Mouse (Mus musculus) liver, embryonic 13.5 days (tissue): ENCODE measurements at regions not wholly inside any gene's neighbourhood (a gene's known extent, or its start where the extent isn't known, plus 50 kb on each side); places are given as distances from the start of the nearest gene placed in this dataset.

Source experiments
- ATAC-seq: fragments of 200-750 bp; cut with Nextera tagmentation; 2 replicates; pipeline ENCODE4 v1.8.0; 2017; ENCODE audit warnings: low read depth, mild to moderate bottlenecking, moderate number of reproducible peaks, moderate library complexity
- DNase-seq: peaks from one replicate; pipeline ENCODE4 v3.0.0; 2022
- H3K27ac ChIP-seq: fragments of 300-500 bp; sonication (generic); 2 replicates; pipeline ENCODE4 v1.5.1; 2015; ENCODE audit warnings: moderate library complexity, mild to moderate bottlenecking, inconsistent platforms
- H3K27me3 ChIP-seq: fragments of 300-500 bp; sonication (generic); 2 replicates; pipeline ENCODE4 v1.6.1; 2015; ENCODE audit warnings: mild to moderate bottlenecking, inconsistent platforms
- H3K36me3 ChIP-seq: fragments of 300-500 bp; sonication (generic); 2 replicates; pipeline ENCODE4 v1.6.1; 2015; ENCODE audit warnings: mild to moderate bottlenecking, inconsistent platforms
- H3K4me1 ChIP-seq: fragments of 300-500 bp; sonication (generic); replicated peaks from 2 replicates; pipeline ENCODE4 v1.6.1; 2015; ENCODE audit warnings: inconsistent platforms
- H3K4me2 ChIP-seq: fragments of 300-500 bp; sonication (generic); 2 replicates; pipeline ENCODE4 v1.6.1; 2015; ENCODE audit warnings: inconsistent platforms, mild to moderate bottlenecking, moderate library complexity
- H3K4me3 ChIP-seq: fragments of 300-500 bp; sonication (generic); replicated peaks from 2 replicates; pipeline ENCODE4 v1.5.1; 2015; ENCODE audit warnings: mild to moderate bottlenecking, inconsistent platforms
- H3K9ac ChIP-seq: fragments of 300-500 bp; sonication (generic); 2 replicates; pipeline ENCODE4 v1.6.1; 2015; ENCODE audit warnings: mild to moderate bottlenecking, inconsistent platforms
- H3K9me3 ChIP-seq: fragments of 300-500 bp; sonication (generic); replicated peaks from 2 replicates; pipeline ENCODE4 v1.6.1; 2016; ENCODE audit warnings: inconsistent platforms
- WGBS: fragments of 180-500 bp; shearing (Covaris S2); methylation state at CpG from one replicate; pipeline ENCODE4 v1.1.7; 2015; ENCODE audit not compliant: insufficient replicate concordance; 5-methylcytosine and 5-hydroxymethylcytosine counted together

DNA sequence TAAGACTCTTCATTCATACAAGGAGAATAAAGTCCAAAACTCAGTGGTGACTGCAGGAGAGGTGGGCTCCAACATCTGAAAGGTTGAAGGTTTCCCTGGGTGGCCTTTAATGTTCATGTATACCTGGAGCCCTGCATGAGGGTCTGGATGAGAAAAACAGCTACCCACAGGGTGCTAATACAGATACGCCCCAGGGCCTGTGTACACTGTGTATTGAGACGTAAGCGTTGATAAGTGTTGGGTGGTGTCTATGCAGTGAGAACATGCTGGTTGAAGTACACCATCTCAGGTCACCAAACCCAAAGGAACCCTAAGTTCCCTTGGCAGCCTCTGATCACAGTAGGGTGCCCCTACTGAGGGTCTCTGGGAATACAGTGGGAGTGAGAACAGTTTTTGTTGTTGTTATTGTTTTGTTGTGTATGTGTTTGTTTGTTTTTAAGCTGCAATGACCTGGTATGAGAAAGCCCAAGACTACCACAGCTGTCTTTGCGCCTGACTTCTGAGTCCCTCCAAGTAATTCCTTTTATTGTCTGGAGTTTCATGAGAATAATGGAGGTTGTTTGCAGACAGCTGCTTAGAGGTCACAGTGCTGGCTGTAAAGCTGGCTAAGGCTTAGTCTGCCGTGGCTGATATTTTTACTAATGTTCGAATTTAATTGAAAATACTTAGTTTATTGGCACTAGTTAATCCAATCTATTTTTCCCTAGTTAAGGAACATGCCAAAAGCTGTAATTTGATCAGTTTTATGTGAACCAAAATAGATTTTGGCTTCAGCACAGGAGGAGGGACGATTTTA lies 217.5 kb downstream of the Gm5447 start:
- Histone ChIP-seq H3K4me2 (no peak overlapping the region), H3K27ac (no peak overlapping the region), H3K4me3 (no peak overlapping the region), H3K27me3 (no peaks in the 10 kb centered on the region), H3K36me3 (no peaks in the 10 kb centered on the region), H3K4me1 (no peaks in the 10 kb centered on the region), H3K9me3 (no peaks in the 10 kb centered on the region), H3K9ac (no peak overlapping the region)
- no peak for DNase-seq
- 71% methylated on average over 7 of the region's 7 CpGs for WGBS
- no peak for ATAC-seq

DNA sequence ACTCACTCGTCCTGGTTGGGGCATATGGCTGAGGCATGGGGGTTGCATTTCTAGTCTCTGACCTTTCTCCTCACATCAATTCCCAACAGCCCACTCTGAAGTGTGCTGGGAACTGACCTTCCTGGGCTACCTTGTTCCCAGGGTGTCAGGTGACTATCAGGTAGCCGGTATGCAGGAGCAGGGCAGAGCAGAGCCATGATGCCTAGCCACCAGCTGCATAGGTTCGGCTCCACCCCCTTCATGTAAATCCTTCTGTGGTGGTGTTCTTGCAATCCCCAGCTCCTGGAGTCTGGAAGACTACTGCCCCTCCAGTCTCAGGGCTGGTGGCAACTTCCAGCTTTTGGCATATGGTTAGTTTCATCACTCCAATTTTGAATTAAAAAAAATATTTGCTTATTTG lies 221.0 kb downstream of the Gm5447 start:
- Histone ChIP-seq H3K27me3 (no peaks in the 10 kb centered on the region), H3K9ac (no peak overlapping the region), H3K4me2 (no peak overlapping the region), H3K27ac (no peak overlapping the region), H3K4me1 (no peaks in the 10 kb centered on the region), H3K4me3 (no peak overlapping the region), H3K9me3 (no peaks in the 10 kb centered on the region), H3K36me3 (no peaks in the 10 kb centered on the region)
- DNase-seq: no peak
- WGBS: 50% methylated on average over 3 of the region's 3 CpGs
- no peak for ATAC-seq

DNA sequence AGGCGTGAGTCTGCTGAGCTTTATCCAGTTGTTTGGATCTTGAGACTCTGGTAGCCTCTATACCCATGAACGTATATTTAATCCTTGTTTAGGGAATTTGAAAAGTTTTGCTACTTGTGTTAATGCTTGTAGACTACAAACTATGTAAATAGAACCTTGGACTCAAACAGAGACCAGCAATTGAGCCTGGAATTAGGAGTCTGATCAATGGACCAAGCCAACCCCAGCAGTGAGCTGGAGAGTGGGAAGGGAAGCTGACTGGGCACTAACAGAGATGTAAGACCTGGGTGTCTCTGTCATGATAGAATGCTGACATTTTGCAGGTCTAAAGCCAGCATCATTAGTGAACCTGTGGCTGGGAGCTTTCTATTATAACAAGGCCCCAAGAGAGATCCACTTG lies 222.5 kb downstream of the Gm5447 start:
- no peaks in the 10 kb centered on the region for H3K36me3 ChIP-seq
- no peaks in the 10 kb centered on the region for H3K9me3 ChIP-seq
- H3K9ac ChIP-seq: no peak overlapping the region
- H3K27ac ChIP-seq: no peak overlapping the region
- no peak overlapping the region for H3K4me3 ChIP-seq
- ATAC-seq (no peak), DNase-seq (no peak)
- no peak overlapping the region for H3K4me2 ChIP-seq
- 32% methylated on average over 2 of the region's 2 CpGs for WGBS
- no peaks in the 10 kb centered on the region for H3K27me3 ChIP-seq
- no peaks in the 10 kb centered on the region for H3K4me1 ChIP-seq

DNA sequence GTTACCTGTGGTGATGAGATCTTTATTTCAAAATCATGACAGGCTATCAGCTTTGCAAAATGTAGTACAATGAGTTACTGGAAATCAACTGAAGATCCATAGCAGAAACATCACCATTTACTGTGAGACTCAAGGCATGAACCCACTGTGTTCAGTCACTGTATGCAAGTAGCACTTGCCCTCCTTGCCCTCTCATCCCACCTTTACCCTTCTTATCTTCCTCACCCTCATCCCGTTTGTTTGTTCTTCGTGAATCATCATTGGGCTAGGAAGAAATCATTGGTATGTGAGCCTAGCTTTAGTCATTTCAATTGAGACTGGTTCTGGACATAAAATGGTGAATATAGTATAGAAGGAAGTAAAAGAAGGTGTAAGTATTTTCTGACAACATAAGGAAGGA lies 223.6 kb downstream of the Gm5447 start:
- no peak overlapping the region for H3K9ac ChIP-seq
- 47% methylated on average over 2 of the region's 2 CpGs for WGBS
- H3K4me1 ChIP-seq: no peaks in the 10 kb centered on the region
- no peak overlapping the region for H3K4me3 ChIP-seq
- H3K36me3 ChIP-seq: no peaks in the 10 kb centered on the region
- H3K27me3 ChIP-seq: no peaks in the 10 kb centered on the region
- no peak for DNase-seq
- no peak for ATAC-seq
- H3K9me3 ChIP-seq: no peaks in the 10 kb centered on the region
- no peak overlapping the region for H3K4me2 ChIP-seq
- no peak overlapping the region for H3K27ac ChIP-seq

DNA sequence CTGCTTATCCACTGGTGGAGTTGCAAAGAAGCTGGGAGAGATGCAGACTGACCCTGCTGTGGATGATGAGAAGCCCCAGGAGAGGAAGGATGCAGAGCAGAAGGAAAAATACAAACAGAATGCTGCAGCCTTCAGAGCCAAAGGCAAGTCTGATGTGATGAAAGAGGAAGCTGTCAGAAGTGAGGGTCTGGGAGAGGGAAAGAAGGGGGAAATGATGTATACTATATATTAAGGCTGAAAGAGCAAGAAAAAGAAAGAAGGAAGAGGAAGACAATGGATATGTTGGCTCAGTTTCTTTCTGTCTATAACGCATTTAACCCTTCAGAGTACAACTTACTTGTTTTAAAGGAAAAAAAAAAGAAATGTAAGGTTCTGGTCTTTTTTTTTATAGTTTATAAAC lies 225.4 kb downstream of the Gm5447 start:
- Histone ChIP-seq H3K4me2 (no peak overlapping the region), H3K36me3 (no peaks in the 10 kb centered on the region)
- 50% methylated on average over 1 of the region's 1 CpGs for WGBS

DNA sequence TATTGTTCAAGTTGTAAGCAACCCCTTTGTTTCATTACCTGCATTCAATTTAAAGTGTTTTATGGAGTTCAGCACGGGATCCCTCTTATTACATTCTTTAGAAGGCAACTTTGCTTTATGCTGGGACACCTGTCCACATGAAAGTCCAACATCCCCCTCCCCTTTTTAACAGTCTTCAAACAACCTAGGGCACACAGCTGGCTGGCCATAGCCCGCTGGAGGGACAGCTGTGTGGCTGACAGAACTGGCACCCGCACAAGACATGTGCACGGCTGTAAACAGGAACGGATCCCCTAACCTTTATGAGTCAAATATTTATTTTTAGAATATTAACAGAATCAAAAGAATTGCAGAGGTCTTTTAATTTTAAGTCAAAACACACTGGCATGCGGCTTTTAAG lies 230.1 kb downstream of the Gm5447 start:
- WGBS: 61% methylated on average over 6 of the region's 6 CpGs
- H3K36me3 ChIP-seq: no peaks in the 10 kb centered on the region
- ATAC-seq (no peak), DNase-seq (no peak)
- no peak overlapping the region for H3K4me3 ChIP-seq
- H3K4me2 ChIP-seq: no peak overlapping the region
- H3K27ac ChIP-seq: no peak overlapping the region
- no peaks in the 10 kb centered on the region for H3K4me1 ChIP-seq
- H3K9ac ChIP-seq: no peak overlapping the region
- no peaks in the 10 kb centered on the region for H3K27me3 ChIP-seq
- no peaks in the 10 kb centered on the region for H3K9me3 ChIP-seq

More for the DNA sequence above, 225.4 kb downstream of the Gm5447 start:
- H3K27me3 ChIP-seq: no peaks in the 10 kb centered on the region
- H3K9me3 ChIP-seq: no peaks in the 10 kb centered on the region
- no peak overlapping the region for H3K27ac ChIP-seq
- no peak overlapping the region for H3K4me3 ChIP-seq
- no peaks in the 10 kb centered on the region for H3K4me1 ChIP-seq
- no peak for ATAC-seq
- no peak overlapping the region for H3K9ac ChIP-seq
- DNase-seq: no peak

DNA sequence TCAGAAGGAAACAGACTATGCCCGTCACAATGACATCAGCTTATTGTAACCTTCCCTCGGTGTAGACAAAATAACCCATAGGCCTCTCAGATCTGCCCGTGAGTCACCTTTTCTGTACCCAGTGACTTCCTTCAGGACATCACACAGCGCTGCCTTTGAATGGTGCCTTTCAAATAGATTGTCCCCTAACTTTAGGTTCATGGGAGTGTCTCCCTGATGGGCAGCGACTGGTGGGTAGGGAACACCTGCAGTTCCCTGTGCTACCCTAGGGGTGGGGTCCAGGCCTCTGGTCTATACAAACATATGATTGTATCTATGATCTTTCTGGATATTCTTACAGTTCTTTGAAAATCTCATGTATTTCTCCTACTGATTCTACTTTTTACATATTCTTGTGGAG lies 232.4 kb downstream of the Gm5447 start:
- Histone ChIP-seq H3K4me2 (no peak overlapping the region), H3K4me3 (no peak overlapping the region), H3K27ac (no peak overlapping the region), H3K9ac (no peak overlapping the region), H3K36me3 (no peaks in the 10 kb centered on the region), H3K9me3 (no peaks in the 10 kb centered on the region), H3K27me3 (no peaks in the 10 kb centered on the region), H3K4me1 (no peaks in the 10 kb centered on the region)
- ATAC-seq (no peak), DNase-seq (no peak)
- WGBS: 48% methylated on average over 5 of the region's 5 CpGs

DNA sequence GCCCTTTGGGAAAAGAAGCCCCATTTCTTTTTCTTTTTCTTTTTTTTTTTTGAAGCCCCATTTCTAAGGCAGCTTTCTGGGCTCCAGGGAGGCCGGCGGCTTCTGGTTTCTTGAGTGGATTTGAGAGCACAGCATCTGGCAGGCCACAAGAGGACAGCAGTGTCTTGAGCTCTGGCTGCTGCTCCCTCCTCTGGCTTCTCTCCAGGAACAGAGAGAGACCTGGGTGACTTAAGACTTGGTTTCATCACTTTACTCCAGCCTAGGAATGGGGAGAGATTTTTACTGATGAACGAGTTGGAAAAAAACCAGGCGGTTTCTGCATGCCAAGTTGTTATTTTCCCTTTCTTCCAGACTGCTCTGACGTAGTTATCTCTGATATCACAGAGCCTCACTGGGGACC lies 233.7 kb downstream of the Gm5447 start:
- no peak overlapping the region for H3K27ac ChIP-seq
- H3K4me2 ChIP-seq: no peak overlapping the region
- H3K27me3 ChIP-seq: no peaks in the 10 kb centered on the region
- no peaks in the 10 kb centered on the region for H3K9me3 ChIP-seq
- WGBS: 47% methylated on average over 5 of the region's 5 CpGs
- H3K4me1 ChIP-seq: no peaks in the 10 kb centered on the region
- no peaks in the 10 kb centered on the region for H3K36me3 ChIP-seq
- DNase-seq: no peak
- no peak overlapping the region for H3K9ac ChIP-seq
- H3K4me3 ChIP-seq: no peak overlapping the region
- no peak for ATAC-seq

DNA sequence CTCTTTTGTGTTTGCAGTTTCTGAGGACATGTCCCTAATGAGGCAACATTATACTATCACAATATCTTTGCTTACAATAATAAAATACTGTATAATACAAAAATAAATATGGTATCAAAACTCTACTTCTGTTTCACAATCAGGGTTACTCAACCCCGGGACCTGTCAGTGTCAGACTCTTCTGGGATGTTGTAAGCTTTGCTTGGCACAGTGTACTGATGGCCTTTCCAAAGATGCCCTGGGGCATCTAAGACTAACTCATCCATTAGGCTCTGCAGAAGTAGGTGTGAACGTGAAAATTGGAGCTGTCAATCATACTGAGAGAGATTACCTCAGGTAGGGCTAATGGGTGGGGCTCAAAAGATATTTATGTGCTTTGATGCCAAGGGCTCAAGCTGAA lies 249.0 kb downstream of the Gm5447 start:
- Histone ChIP-seq H3K4me1 (no peaks in the 10 kb centered on the region), H3K4me3 (no peak overlapping the region), H3K4me2 (no peak overlapping the region), H3K27ac (no peak overlapping the region), H3K27me3 (no peaks in the 10 kb centered on the region), H3K36me3 (no peaks in the 10 kb centered on the region), H3K9ac (no peak overlapping the region), H3K9me3 (no peaks in the 10 kb centered on the region)
- ATAC-seq (no peak), DNase-seq (no peak)
- 56% methylated on average over 2 of the region's 2 CpGs for WGBS

DNA sequence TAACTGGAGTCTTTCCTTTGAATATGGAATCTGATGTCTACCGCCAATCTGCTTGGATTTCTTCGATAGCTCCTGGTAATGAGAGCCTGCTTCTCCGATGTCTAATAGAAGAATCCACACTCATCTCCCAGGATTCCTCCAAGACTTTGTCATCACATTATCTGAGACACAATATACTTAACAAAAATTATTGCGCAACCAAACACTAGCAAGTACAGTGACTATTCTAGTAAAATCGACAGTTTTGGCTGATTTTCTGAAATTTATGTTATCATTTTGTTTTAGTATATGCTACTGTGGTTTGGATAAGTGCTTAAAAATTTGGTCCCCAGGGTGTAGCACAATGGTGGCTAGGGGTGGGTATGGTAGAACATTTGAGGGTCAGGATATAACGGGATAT lies 266.5 kb downstream of the Gm5447 start:
- H3K4me3 ChIP-seq: no peak overlapping the region
- H3K4me2 ChIP-seq: no peak overlapping the region
- no peak overlapping the region for H3K9ac ChIP-seq
- H3K36me3 ChIP-seq: no peaks in the 10 kb centered on the region
- ATAC-seq (no peak), DNase-seq (no peak)
- no peak overlapping the region for H3K27ac ChIP-seq
- no peaks in the 10 kb centered on the region for H3K9me3 ChIP-seq
- no peaks in the 10 kb centered on the region for H3K27me3 ChIP-seq
- H3K4me1 ChIP-seq: no peaks in the 10 kb centered on the region
- 76% methylated on average over 6 of the region's 6 CpGs for WGBS

DNA sequence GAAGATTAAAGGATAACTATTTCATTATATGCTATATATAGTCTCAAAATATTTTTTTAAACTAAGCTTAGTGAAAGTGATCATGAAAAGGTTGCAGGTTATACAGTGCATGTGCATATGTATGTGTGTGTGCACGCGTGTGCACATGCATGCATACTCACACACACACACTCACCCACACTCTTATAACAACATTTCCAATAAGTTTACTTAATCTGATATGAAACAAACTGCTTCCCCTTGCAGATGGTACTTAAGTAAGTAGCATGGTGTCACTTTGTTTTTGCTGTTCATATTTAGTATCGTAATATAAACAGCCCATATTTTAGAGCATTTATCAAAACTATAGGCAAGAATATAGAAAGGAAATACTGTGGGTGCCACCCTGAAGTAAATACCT lies 275.0 kb downstream of the Gm5447 start:
- Histone ChIP-seq H3K27me3 (no peaks in the 10 kb centered on the region), H3K36me3 (no peaks in the 10 kb centered on the region), H3K9me3 (no peaks in the 10 kb centered on the region), H3K27ac (no peak overlapping the region), H3K4me1 (no peaks in the 10 kb centered on the region), H3K4me2 (no peak overlapping the region), H3K9ac (no peak overlapping the region), H3K4me3 (no peak overlapping the region)
- ATAC-seq: no peak
- 77% methylated on average over 3 of the region's 3 CpGs for WGBS
- DNase-seq: no peak

DNA sequence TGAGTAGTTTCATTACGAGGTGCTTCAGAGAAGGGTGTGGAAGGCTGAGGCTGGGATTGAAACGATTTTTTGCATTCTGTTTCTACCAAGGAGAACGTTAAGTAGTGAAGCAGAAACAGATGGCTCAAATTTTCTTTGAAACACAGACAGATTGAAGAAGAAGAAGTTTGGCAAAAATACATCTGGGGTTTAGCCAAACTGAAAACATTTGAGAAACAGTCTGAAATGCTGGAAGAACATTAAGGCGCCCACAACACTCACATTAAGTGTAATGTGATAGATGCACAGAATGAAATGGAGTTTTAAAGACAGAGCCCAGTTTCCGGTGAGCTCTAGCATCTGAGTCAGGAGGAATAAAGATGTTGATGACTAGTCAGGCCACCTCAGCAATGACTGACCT lies 275.5 kb downstream of the Gm5447 start:
- Histone ChIP-seq H3K4me2 (no peak overlapping the region), H3K9ac (no peak overlapping the region), H3K27me3 (no peaks in the 10 kb centered on the region), H3K9me3 (no peaks in the 10 kb centered on the region), H3K4me1 (no peaks in the 10 kb centered on the region), H3K27ac (no peak overlapping the region), H3K4me3 (no peak overlapping the region), H3K36me3 (no peaks in the 10 kb centered on the region)
- no peak for ATAC-seq
- 58% methylated on average over 5 of the region's 5 CpGs for WGBS
- DNase-seq: no peak
